Mouse (Mus musculus) brown adipose tissue, adult 24 weeks (tissue): ENCODE data around the gene Olfr346. TPM values are rescaled to one million over a fixed set of nuclear protein-coding genes. Genes with fewer than 3 reads are reported as not detected.

ENCODE experiments used
- H3K27ac ChIP-seq: fragments of 200-500 bp; replicated peaks from 2 replicates; pipeline ENCODE4 v1.5.1; 2012; ENCODE audit warnings: low read depth, mild to moderate bottlenecking, low read length
- H3K4me1 ChIP-seq: fragments of 200-500 bp; 2 replicates; pipeline ENCODE4 v1.6.1; 2012; ENCODE audit warnings: low read length, mixed read lengths; ENCODE audit not compliant: control insufficient read depth, insufficient read depth, insufficient read length
- H3K4me3 ChIP-seq: fragments of 200-500 bp; 2 replicates; pipeline ENCODE4 v1.5.1; 2012; ENCODE audit warnings: low read depth, mild to moderate bottlenecking, low read length, moderate library complexity; ENCODE audit not compliant: insufficient read depth
- polyA plus RNA-seq: library from polyadenylated mRNA; stranded (reverse); fragments of >200 nt; gene quantifications from 2 replicates; pipeline ENCODE4 v1.2.4, GENCODE M21; 2012; ENCODE audit not compliant: missing spikeins, insufficient read depth, insufficient read length

The Olfr346 gene
- polyA plus RNA-seq, result not detected in 2 replicates

DNA sequence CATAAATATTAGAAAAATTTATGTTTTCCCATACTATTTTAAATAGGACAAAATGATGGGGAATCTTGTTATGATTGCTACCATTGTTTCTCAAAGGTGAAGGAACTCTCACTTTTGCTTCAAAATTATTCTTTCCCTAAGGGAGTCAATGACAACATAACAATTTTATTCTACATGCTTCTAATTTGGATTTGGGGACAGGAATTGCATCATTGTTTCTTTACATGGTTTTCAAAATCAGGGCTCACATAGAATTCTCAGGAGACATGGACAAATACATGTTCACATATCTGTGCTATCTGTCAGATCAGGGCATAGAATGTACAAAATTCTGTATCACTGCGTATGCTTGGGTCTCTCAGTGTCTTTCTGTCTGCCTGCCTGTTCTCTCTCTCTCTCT lies at the start of gene Olfr346:
Gene Olfr346, plus strand, starts transcription at position 301 of the 400 bp plus-strand sequence.
- Histone ChIP-seq H3K27ac (no peak within 1 kb of the TSS), H3K4me3 (no peak within 1 kb of the TSS), H3K4me1 (no peaks in the 10 kb centered on the region)

DNA sequence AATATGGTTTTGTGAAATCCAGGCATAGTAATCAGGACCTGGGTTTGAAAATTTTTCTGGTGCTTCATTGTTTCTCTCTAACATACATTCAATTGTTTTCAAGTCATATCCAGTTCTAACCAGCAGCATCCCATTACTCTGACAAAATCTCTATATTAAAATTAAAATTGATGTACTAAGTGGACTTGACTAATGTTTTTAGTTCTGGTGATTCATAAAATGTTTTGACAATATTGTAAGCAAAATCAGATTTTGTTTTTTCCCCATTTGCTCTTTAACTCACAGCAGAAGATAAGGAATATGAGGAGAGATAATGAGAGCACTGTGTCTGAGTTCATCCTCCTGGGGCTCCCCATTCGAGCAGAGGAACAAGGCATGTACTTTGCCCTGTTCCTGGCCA lies 45.8 kb upstream of the Olfr346 start, which contains the start of gene Olfr345:
Gene Olfr345, plus strand, starts transcription at position 301 of the 400 bp plus-strand sequence.
- no peak within 1 kb of the TSS for H3K4me3 ChIP-seq
- no peaks in the 10 kb centered on the region for H3K4me1 ChIP-seq
- no peak within 1 kb of the TSS for H3K27ac ChIP-seq

DNA sequence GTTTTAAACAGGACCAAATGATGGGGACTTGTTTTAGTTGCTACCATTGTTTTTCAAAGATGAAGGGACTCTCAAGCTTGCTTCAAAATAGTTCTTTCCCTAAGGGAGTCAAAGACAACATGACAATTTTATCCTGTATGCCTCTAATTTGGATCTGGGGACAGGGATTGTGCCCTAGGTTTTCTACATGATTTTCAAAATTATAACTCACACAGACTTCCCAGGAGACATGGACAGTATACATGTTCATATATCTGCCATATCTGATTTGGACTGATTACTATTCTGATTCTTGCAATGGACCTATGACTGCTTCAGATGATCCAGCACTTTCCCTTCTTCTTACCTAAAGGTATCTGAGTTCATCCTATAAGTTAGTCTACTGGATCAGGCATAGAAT lies 46.0 kb downstream of the Olfr346 start, which contains the start of gene Olfr347:
Gene Olfr347, plus strand, starts transcription at position 301 of the 400 bp plus-strand sequence.
- Histone ChIP-seq H3K27ac (no peak within 1 kb of the TSS), H3K4me3 (no peak within 1 kb of the TSS), H3K4me1 (no peaks in the 10 kb centered on the region)

DNA sequence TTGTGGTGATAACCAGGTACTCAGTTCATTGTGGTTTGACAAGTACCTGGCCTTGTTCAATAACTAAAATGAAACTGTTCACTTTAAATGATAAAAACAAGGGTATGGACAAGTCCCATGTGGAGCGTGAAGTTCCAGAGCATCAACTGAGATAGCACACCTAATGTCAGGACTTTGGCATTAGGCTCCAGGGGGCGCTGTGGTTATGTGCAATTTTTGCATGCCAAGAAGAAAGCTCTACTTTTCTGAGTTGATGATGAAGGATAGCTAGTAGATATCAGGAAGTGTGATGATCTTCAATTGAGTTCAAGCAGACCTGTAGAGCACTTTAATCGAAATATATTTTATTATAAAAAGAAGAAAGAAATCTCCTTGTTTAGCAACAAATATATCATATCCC lies 50.6 kb downstream of the Olfr346 start:
- no peak overlapping the region for H3K27ac ChIP-seq
- no peaks in the 10 kb centered on the region for H3K4me1 ChIP-seq
- no peak overlapping the region for H3K4me3 ChIP-seq

Other genes starting within 250 kb of the Olfr346 start
- not detected in 2 replicates for gene Olfr340, start 233.2 kb upstream of the Olfr346 start, polyA plus RNA-seq
- gene Olfr341, start 203.3 kb upstream of the Olfr346 start, polyA plus RNA-seq, result not detected in 2 replicates
- gene Olfr342, start 160.8 kb upstream of the Olfr346 start, polyA plus RNA-seq, result not detected in 2 replicates
- gene Olfr344, start 119.1 kb upstream of the Olfr346 start, polyA plus RNA-seq, result not detected in 2 replicates
- gene Olfr345, start 45.7 kb upstream of the Olfr346 start, polyA plus RNA-seq, result not detected in 2 replicates
- not detected in 2 replicates for gene Olfr347, start 46.1 kb downstream of the Olfr346 start, polyA plus RNA-seq
- gene Olfr348, start 98.5 kb downstream of the Olfr346 start, polyA plus RNA-seq, result not detected in 2 replicates
- not detected in 2 replicates for gene Olfr50, start 104.8 kb downstream of the Olfr346 start, polyA plus RNA-seq
- gene Olfr3, start 131.2 kb downstream of the Olfr346 start, polyA plus RNA-seq, result not detected in 2 replicates
- gene Olfr350, start 160.5 kb downstream of the Olfr346 start, polyA plus RNA-seq, result not detected in 2 replicates
- gene Olfr351, start 176.9 kb downstream of the Olfr346 start, polyA plus RNA-seq, result not detected in 2 replicates
- not detected in 2 replicates for gene Olfr352, start 182.7 kb downstream of the Olfr346 start, polyA plus RNA-seq
- not detected in 2 replicates for gene Olfr353, start 207.1 kb downstream of the Olfr346 start, polyA plus RNA-seq
- not detected in 2 replicates for gene Olfr354, start 219.9 kb downstream of the Olfr346 start, polyA plus RNA-seq
- gene Olfr355, start 243.1 kb downstream of the Olfr346 start, polyA plus RNA-seq, result not detected in 2 replicates